Mouse (Mus musculus): Measurements from ENCODE around the gene Man1b1. TPM values are rescaled to one million over a fixed set of nuclear protein-coding genes. Genes with fewer than 3 reads are reported as not detected.

Gene Man1b1
- total RNA-seq, 2 experiments from 2014 or later, result 34.1 to 36.5 TPM

- ATAC-seq (replicated peaks; ENCODE audit: poor library complexity, severe bottlenecking), result peak; percentile 36
Observed at GRCm38 (mm10) chr2:25356208-25357079, 24.3 kb downstream of the Man1b1 start, which contains the start of gene Dpp7. Gene Dpp7 (minus strand): TSS chr2:25356359.

- ATAC-seq (replicated peaks; ENCODE audit: poor library complexity, severe bottlenecking), result no peak
Observed at GRCm38 (mm10) chr2:25359848-25360247, 27.7 kb downstream of the Man1b1 start.

GRCm38 (mm10) chr2:25363478-25364178 is 31.5 kb downstream of the Man1b1 start:
- no peak for ATAC-seq (replicated peaks; ENCODE audit: poor library complexity, severe bottlenecking)

GRCm38 (mm10) chr2:25364313-25364712 is 32.2 kb downstream of the Man1b1 start:
- ATAC-seq (replicated peaks; ENCODE audit: poor library complexity, severe bottlenecking), result no peak

GRCm38 (mm10) chr2:25364761-25365090 is 32.6 kb downstream of the Man1b1 start:
- no peak for ATAC-seq (replicated peaks; ENCODE audit: poor library complexity, severe bottlenecking)

- peak; percentile 87 for ATAC-seq (replicated peaks; ENCODE audit: poor library complexity, severe bottlenecking)
Observed at GRCm38 (mm10) chr2:25365091-25365761, 33.1 kb downstream of the Man1b1 start, which contains the start of gene Uap1l1. Gene Uap1l1 (minus strand): TSS chr2:25365682.

GRCm38 (mm10) chr2:25369996-25370395 is 37.9 kb downstream of the Man1b1 start:
- ATAC-seq (replicated peaks; ENCODE audit: poor library complexity, severe bottlenecking), result no peak

GRCm38 (mm10) chr2:25371764-25372643 is 39.9 kb downstream of the Man1b1 start, which contains the start of gene Sapcd2:
Gene Sapcd2 (plus strand): TSS chr2:25372321.
- peak; percentile 91 for ATAC-seq (replicated peaks; ENCODE audit: poor library complexity, severe bottlenecking)

GRCm38 (mm10) chr2:25372644-25373391 is 40.7 kb downstream of the Man1b1 start:
- 0 out of 2 replicates have a peak, but pooled peaks have one; percentile 2 for ATAC-seq (replicated peaks; ENCODE audit: poor library complexity, severe bottlenecking)

- no peak for ATAC-seq (replicated peaks; ENCODE audit: poor library complexity, severe bottlenecking)
Observed at GRCm38 (mm10) chr2:25373431-25373830, 41.3 kb downstream of the Man1b1 start.

GRCm38 (mm10) chr2:25376589-25376988 is 44.5 kb downstream of the Man1b1 start:
- ATAC-seq (replicated peaks; ENCODE audit: poor library complexity, severe bottlenecking), result no peak

GRCm38 (mm10) chr2:25384492-25384891 is 52.4 kb downstream of the Man1b1 start:
- ATAC-seq (replicated peaks; ENCODE audit: poor library complexity, severe bottlenecking), result no peak

- ATAC-seq (replicated peaks; ENCODE audit: poor library complexity, severe bottlenecking), result no peak
Observed at GRCm38 (mm10) chr2:25391266-25391665, 59.1 kb downstream of the Man1b1 start.

- ATAC-seq (replicated peaks; ENCODE audit: poor library complexity, severe bottlenecking), result no peak
Observed at GRCm38 (mm10) chr2:25394281-25395221, 62.4 kb downstream of the Man1b1 start.

GRCm38 (mm10) chr2:25395721-25396596 is 63.8 kb downstream of the Man1b1 start, which contains the start of gene Entpd2:
Gene Entpd2 (plus strand): TSS chr2:25395874.
- ATAC-seq (replicated peaks; ENCODE audit: poor library complexity, severe bottlenecking), result peak; percentile 40

GRCm38 (mm10) chr2:25396597-25396983 is 64.5 kb downstream of the Man1b1 start:
- ATAC-seq (replicated peaks; ENCODE audit: poor library complexity, severe bottlenecking), result no peak

- no peak for ATAC-seq (replicated peaks; ENCODE audit: poor library complexity, severe bottlenecking)
Observed at GRCm38 (mm10) chr2:25397010-25397409, 64.9 kb downstream of the Man1b1 start.
